Mouse (Mus musculus): ENCODE measurements around the gene Sf3a1. TPM values are rescaled to one million over a fixed set of nuclear protein-coding genes. Genes with fewer than 3 reads are reported as not detected.
"Not testable (repeated sequence)": the region's sequence is repeated elsewhere in the genome, so short reads cannot be mapped to it uniquely, and the experiment has no call there.

Sf3a1 gene
- 10 to 100 TPM; 37.2 to 38.7 TPM for total RNA-seq (2021)
- 17.9 and 23.4 TPM in 2 replicates for polyA plus RNA-seq (2012; rRNA removed)
- long read RNA-seq, full-length matches to known transcripts, result 27 of 30 reads
- long read RNA-seq, partial matches to known transcripts, result 3 of 30 reads
- long read RNA-seq, other reads (novel, unspliced or antisense), result 0 of 30 reads

DNA sequence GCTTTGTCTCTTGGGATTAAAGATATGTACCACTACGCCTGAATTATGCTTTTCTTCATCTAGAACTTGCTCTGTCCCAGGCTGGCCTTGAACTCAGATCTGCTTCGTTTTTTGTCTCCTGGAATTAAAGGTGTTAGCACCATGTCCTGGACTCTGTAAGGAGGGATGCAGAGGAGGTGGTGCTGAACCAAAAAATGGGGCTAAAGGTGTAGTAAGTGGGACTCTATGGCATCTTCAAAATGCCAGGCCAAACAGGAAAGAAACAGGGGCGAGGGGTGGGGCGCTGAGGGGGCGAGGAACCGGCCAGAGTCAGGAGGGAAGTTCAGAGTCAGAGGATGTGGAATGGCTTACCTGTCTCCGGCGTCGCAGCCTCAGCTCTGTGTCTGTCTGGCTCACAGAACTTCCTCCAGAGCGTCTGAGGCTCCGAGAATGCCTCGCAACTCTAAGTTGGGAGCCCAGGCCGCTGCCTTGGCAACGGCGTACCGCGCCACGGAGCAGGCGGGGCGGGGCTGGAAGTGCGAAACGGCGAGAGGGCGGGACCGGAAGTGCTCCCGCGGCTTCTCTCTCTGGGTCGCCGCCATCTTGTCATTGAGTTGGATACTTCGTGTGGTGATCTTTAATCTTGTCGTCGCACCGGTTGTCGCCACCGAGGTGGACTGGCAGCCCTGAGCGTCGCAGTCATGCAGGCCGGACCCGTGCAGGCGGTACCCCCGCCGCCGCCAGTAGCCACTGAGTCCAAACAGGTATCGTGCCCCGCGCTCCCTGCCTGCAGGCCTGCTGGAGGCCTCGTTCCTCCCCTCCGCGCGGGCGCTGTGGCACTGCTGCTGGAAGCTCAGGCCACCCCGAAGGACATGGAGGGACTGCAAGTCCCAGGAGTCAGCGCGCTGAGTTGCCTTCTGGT is at the start of gene Sf3a1, which contains the start of gene Ccdc157:
Gene Sf3a1, plus strand, starts transcription at position 543 of the 901 bp plus-strand sequence.
Gene Ccdc157, minus strand, starts transcription at position 486 of the 901 bp plus-strand sequence.
- Histone ChIP-seq H3K4me1 (ENCODE audit: control insufficient read depth, insufficient read depth, low read length) (peaks cover 7% of the 10 kb centered on the region), H3K9ac (ENCODE audit: low read depth, low read length) (peak within 1 kb of the TSS; percentile 90), H3K4me3 (peak within 1 kb of the TSS; percentile 89), H3K27me3 (ENCODE audit: control insufficient read depth, insufficient read depth, low read length) (no peaks in the 10 kb centered on the region), H3K36me3 (ENCODE audit: control insufficient read depth, insufficient read depth, low read length) (peaks cover 21% of the 10 kb centered on the region), H3K27ac (peak within 1 kb of the TSS; percentile 89), H3K79me2 (replicated peaks; ENCODE audit: control insufficient read depth, insufficient read depth, low read length) (no peaks in the 10 kb centered on the region)
- DNase-seq, result peak; percentile 96
- intact Hi-C loops (cut with DNase I), result loop anchor here (2.0 kb wide), 2 partner anchors 25 to 59 kb away; partner anchors contain the start of genes Castor1 and Rnf215
- WGBS, result 1% methylated on average over 54 of the region's 54 CpGs
- peak; percentile 71 for TF ChIP-seq POLR2A (IDR thresholded peaks at IDR 0.05; ENCODE audit: insufficient read depth, low read depth, low read length)
- TF ChIP-seq EP300 (IDR thresholded peaks at IDR 0.05; ENCODE audit: insufficient read depth, low read depth, low read length), result no peak
- TF ChIP-seq CTCF (IDR thresholded peaks at IDR 0.05), result 0 out of 2 replicates have a peak, but pooled peaks have one; percentile 2

DNA sequence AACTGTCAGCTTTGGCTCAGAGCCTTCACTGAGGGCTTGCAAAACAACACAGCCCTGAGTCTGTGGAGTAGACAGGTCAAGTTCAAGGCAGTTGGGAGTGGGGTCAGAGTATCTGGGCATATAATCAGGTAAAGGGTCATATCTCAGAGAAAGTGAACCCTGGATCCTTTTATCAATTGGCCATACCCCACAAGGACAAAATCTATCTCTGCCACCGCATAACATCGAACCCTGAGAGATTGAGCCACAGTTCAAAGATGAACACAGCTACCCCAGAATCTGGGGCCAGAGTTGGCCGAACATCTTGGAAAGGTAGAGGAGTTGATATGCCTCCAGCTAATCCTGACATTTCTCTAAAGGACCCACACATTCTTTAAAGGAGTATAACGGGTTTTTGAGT is 48.1 kb upstream of the Sf3a1 start:
- intact Hi-C loops (cut with DNase I), result no loop called here
- WGBS, result 88% methylated on average over 4 of the region's 4 CpGs

DNA sequence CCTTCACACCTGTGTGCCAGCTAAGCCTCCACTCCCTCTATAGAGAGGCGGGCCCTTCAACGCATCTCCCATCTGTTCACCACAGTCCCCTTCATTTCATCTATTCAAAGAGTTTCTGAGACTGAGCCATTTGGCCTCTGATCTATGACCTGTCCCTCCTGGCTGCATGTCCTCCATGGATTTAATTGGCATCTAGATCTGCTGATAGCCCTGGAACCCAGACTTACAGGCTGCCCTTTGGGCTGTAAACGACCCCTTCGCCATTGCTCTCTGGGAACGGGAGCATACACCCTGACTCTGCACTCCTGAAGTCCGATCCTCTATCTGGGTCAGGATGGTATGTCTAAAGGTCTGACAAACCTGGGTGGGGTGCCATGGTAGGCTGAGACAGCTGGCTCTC is 47.3 kb upstream of the Sf3a1 start:
- Histone ChIP-seq H3K79me2 (replicated peaks; ENCODE audit: control insufficient read depth, insufficient read depth, low read length) (no peaks in the 10 kb centered on the region), H3K9ac (ENCODE audit: low read depth, low read length) (no peak overlapping the region), H3K27ac (no peak overlapping the region), H3K36me3 (ENCODE audit: control insufficient read depth, insufficient read depth, low read length) (no peaks in the 10 kb centered on the region), H3K4me3 (no peak overlapping the region), H3K4me1 (ENCODE audit: control insufficient read depth, insufficient read depth, low read length) (peaks cover 8% of the 10 kb centered on the region), H3K27me3 (ENCODE audit: control insufficient read depth, insufficient read depth, low read length) (no peaks in the 10 kb centered on the region)
- 92% methylated on average over 6 of the region's 6 CpGs for WGBS
- no peak for TF ChIP-seq EP300 (IDR thresholded peaks at IDR 0.05; ENCODE audit: insufficient read depth, low read depth, low read length)
- no peak for TF ChIP-seq CTCF (IDR thresholded peaks at IDR 0.05)
- TF ChIP-seq POLR2A (IDR thresholded peaks at IDR 0.05; ENCODE audit: insufficient read depth, low read depth, low read length), result no peak
- no peak for DNase-seq
- intact Hi-C loops (cut with DNase I), result no loop called here

More for the DNA sequence above, 48.1 kb upstream of the Sf3a1 start:
- Histone ChIP-seq H3K9ac (ENCODE audit: low read depth, low read length) (no peak overlapping the region), H3K27me3 (ENCODE audit: control insufficient read depth, insufficient read depth, low read length) (no peaks in the 10 kb centered on the region), H3K27ac (no peak overlapping the region), H3K36me3 (ENCODE audit: control insufficient read depth, insufficient read depth, low read length) (no peaks in the 10 kb centered on the region), H3K4me3 (no peak overlapping the region), H3K4me1 (ENCODE audit: control insufficient read depth, insufficient read depth, low read length) (peaks cover 3% of the 10 kb centered on the region), H3K79me2 (replicated peaks; ENCODE audit: control insufficient read depth, insufficient read depth, low read length) (no peaks in the 10 kb centered on the region)
- no peak for DNase-seq
- TF ChIP-seq CTCF (IDR thresholded peaks at IDR 0.05) (no peak), POLR2A (IDR thresholded peaks at IDR 0.05; ENCODE audit: insufficient read depth, low read depth, low read length) (no peak), EP300 (IDR thresholded peaks at IDR 0.05; ENCODE audit: insufficient read depth, low read depth, low read length) (no peak)

DNA sequence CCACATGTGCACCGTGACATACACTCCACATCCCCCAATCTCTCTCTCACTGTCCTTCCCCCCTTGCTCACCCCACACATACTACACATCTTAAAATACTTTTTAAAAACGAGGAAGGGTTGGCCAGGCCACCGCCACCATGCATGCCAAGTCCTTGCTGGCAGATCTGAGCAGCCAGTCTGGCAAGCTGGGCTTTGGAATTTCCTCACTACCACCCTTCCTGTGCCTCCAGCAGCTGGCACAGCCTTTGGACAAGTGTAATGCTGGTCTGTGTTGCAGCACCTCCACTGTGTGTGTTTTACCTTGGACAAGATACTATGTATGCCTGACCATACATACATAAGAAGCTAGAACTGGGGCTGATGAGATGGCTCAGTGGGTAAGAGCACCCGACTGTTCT is 46.7 kb upstream of the Sf3a1 start:
- TF ChIP-seq POLR2A (IDR thresholded peaks at IDR 0.05; ENCODE audit: insufficient read depth, low read depth, low read length) (no peak), CTCF (IDR thresholded peaks at IDR 0.05) (no peak)
- intact Hi-C loops (cut with DNase I), result no loop called here

DNA sequence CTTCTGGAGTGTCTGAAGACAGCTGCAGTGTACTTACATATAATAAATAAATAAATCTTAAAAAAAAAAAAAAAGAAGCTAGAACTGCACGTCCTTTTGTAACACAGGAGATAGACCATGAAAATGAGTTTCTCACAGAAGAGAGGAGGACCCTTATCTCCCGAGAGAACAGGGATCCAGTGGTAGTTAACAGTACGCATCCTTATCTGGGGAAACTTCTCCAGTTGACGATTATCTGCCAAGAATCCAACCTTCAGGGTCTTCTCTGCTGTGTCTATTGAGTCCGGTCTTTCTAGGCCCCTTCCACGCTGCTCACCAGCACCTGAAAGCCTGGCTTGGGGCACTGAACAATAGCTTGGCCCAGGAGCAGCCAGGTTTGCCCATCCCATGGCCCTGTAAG is 46.2 kb upstream of the Sf3a1 start:
- Histone ChIP-seq H3K4me1 (ENCODE audit: control insufficient read depth, insufficient read depth, low read length) (peaks cover 8% of the 10 kb centered on the region), H3K79me2 (replicated peaks; ENCODE audit: control insufficient read depth, insufficient read depth, low read length) (no peaks in the 10 kb centered on the region), H3K4me3 (no peak overlapping the region), H3K27ac (no peak overlapping the region), H3K27me3 (ENCODE audit: control insufficient read depth, insufficient read depth, low read length) (no peaks in the 10 kb centered on the region), H3K9ac (ENCODE audit: low read depth, low read length) (no peak overlapping the region), H3K36me3 (ENCODE audit: control insufficient read depth, insufficient read depth, low read length) (no peaks in the 10 kb centered on the region)
- DNase-seq, result no peak
- intact Hi-C loops (cut with DNase I), result no loop called here
- WGBS, result 76% methylated on average over 6 of the region's 6 CpGs
- TF ChIP-seq POLR2A (IDR thresholded peaks at IDR 0.05; ENCODE audit: insufficient read depth, low read depth, low read length) (no peak), EP300 (IDR thresholded peaks at IDR 0.05; ENCODE audit: insufficient read depth, low read depth, low read length) (no peak), CTCF (IDR thresholded peaks at IDR 0.05) (no peak)

More for the DNA sequence above, 46.7 kb upstream of the Sf3a1 start:
- Histone ChIP-seq H3K4me1 (ENCODE audit: control insufficient read depth, insufficient read depth, low read length) (peaks cover 8% of the 10 kb centered on the region), H3K79me2 (replicated peaks; ENCODE audit: control insufficient read depth, insufficient read depth, low read length) (no peaks in the 10 kb centered on the region), H3K27me3 (ENCODE audit: control insufficient read depth, insufficient read depth, low read length) (no peaks in the 10 kb centered on the region), H3K4me3 (no peak overlapping the region), H3K36me3 (ENCODE audit: control insufficient read depth, insufficient read depth, low read length) (no peaks in the 10 kb centered on the region), H3K9ac (ENCODE audit: low read depth, low read length) (no peak overlapping the region), H3K27ac (no peak overlapping the region)
- DNase-seq, result no peak
- WGBS, result 67% methylated on average over 4 of the region's 4 CpGs

DNA sequence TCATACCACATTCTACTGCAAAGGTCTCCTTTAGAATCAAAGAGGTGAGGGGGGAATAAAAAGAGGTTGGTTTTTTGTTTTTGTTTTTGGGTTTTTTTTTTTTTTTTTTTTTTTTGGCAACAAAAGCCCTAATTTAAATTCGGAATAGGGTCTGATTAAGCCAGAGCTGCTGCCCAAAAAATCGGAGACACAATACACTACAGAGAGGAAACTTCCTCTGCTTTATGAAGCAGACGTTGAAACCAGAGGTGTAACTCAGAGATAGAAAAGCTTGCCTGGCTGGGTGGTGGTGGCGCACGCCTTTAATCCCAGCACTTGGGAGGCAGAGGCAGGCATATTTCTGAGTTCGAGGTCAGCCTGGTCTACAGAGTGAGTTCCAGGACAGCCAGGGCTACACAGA is 45.6 kb upstream of the Sf3a1 start:
- H3K27ac ChIP-seq; H3K4me3 ChIP-seq; H3K9ac ChIP-seq (ENCODE audit: low read depth, low read length); intact Hi-C loops (cut with DNase I); H3K79me2 ChIP-seq (replicated peaks; ENCODE audit: control insufficient read depth, insufficient read depth, low read length); H3K36me3 ChIP-seq (ENCODE audit: control insufficient read depth, insufficient read depth, low read length); DNase-seq; H3K4me1 ChIP-seq (ENCODE audit: control insufficient read depth, insufficient read depth, low read length); H3K27me3 ChIP-seq (ENCODE audit: control insufficient read depth, insufficient read depth, low read length): not testable (repeated sequence)
- 83% methylated on average over 6 of the region's 6 CpGs for WGBS
